Mouse (Mus musculus) pancreas, adult 10 weeks (tissue): ENCODE data around the gene Mcoln1. TPM values are rescaled to one million over a fixed set of nuclear protein-coding genes. Genes with fewer than 3 reads are reported as not detected.

ENCODE experiments used
- polyA plus RNA-seq: library from polyadenylated mRNA; stranded (reverse); fragments of 350-450 nt; fragmentation: Illumina TruSeq; extraction: RNeasy Lipid Tissue Mini Kit (QIAGEN cat#74804); gene quantifications from one replicate; pipeline ENCODE4 v1.2.3, GENCODE M21; 2015; ENCODE audit warnings: low read depth, low replicate concordance; ENCODE audit not compliant: insufficient read depth

Gene Mcoln1
- polyA plus RNA-seq = 19.2 TPM

DNA sequence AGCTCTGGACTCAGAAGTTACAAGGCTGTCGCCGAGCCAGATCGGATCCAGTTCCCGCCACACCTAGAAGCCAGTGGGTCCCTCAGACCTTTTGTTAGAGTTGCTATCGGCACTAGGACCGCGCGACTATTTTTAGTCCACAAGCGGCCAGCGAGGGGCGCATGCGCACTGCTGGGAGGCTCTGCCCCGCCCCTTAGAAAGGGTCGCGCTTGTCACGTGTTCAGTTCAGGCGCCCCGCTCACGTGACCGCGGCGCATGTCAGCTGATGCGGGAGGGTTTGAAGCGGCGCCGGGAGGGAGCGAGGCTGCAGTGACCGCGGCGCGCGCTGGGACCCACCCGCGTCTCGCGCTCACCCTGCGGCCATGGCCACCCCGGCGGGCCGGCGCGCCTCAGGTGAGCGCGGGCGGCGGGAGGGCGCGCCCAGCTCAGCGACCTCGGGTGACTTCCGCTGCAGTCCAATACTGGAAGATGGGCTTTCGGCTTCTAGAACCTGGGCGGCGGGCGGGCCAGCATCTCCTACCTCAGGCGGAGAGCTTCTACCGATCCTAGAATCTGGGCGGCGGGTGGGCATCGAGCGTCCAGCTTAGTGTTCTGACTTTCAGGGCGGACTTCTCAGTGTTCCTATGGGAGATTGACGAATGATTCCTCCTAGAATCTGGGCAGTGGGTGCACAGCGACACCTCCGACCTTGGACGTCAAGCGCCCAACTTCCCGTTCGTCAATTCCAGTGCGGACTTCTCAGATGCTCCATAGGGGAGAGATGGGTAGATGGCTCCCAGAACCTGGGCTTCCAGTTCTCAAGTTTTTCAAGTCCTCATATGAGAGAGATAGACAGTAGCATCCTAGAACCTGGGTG lies at the start of gene Mcoln1:
Gene Mcoln1, plus strand, starts transcription at position 223 of the 856 bp plus-strand sequence.

GRCm38 (mm10) chr8:3467006-3467885 lies 33.0 kb upstream of the Mcoln1 start, which contains the start of gene Pex11g:
Gene Pex11g, minus strand, starts transcription at chr8:3467680.

GRCm38 (mm10) chr8:3470562-3470961 lies 29.7 kb upstream of the Mcoln1 start, which contains the start of gene Tex45:
Gene Tex45, plus strand, starts transcription at chr8:3470862.

DNA sequence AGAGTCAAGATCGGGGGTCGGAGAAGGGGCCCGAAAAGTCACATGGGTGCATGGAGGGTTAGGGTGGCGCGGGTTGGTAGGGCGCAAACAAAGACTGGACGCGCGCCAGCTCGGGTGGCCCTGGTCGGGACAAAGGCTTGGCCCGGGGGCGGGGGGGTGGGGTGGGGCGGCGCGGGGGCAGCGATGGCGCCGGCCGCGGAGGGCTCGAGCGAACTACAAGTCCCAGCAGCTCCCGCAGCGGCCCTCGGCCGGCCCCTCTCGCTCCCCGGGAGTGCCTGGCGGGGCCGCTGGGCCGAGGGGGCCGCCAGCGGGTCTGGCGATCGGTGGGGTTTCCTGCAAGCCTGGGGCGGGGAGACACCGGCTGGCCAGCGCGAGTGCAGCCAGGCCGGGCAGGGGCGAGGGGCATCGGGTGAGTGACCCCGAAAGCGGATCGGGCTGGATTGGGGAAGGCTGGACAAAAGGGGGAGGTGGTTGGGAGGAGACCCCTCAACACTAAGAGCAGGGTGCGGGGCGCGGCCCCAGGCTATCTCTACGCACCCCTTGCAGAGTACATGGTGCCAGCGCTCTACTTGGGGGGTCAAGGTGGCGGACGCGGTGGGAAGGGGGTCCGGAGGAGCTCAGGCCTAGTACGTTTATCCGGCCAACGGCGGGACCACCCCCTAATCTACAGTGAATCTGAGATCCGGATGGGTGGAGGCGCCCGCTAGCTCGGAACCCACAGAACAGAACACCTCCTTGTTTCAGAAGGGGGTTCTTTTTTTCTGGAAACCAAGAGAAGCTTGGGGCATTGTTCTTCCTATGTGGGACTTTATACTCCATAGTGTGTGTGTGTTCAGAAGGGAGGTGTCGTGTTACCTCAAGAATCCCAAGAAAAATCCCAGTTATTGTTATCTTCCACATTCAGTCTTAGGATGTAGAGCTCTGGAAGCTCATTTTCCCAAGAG lies 7.1 kb upstream of the Mcoln1 start, which contains the start of gene Zfp358:
Gene Zfp358, plus strand, starts transcription at position 238 of the 944 bp plus-strand sequence.

GRCm38 (mm10) chr8:3515260-3515671 lies 15.0 kb downstream of the Mcoln1 start, which contains the start of gene Pnpla6:
Gene Pnpla6, plus strand, starts transcription at chr8:3515384.

Other genes with a start within 250 kb of the Mcoln1 start
- gene Insr, start 220.8 kb upstream of the Mcoln1 start, polyA plus RNA-seq = 8.9 TPM
- gene A430078G23Rik, start 147.0 kb upstream of the Mcoln1 start, polyA plus RNA-seq = not detected
- 7.0 TPM for gene Arhgef18, start 107.5 kb upstream of the Mcoln1 start, polyA plus RNA-seq
- gene Pex11g, start 32.8 kb upstream of the Mcoln1 start, polyA plus RNA-seq = 7.6 TPM
- not detected for gene Tex45, start 29.6 kb upstream of the Mcoln1 start, polyA plus RNA-seq
- gene Zfp358, start 7.3 kb upstream of the Mcoln1 start, polyA plus RNA-seq = 4.5 TPM
- gene Pnpla6, start 14.9 kb downstream of the Mcoln1 start, polyA plus RNA-seq = 17.7 TPM
- gene C330021F23Rik, start 67.5 kb downstream of the Mcoln1 start, polyA plus RNA-seq = not detected
- 25.9 TPM for gene Camsap3, start 86.8 kb downstream of the Mcoln1 start, polyA plus RNA-seq
- 8.2 TPM for gene Xab2, start 120.9 kb downstream of the Mcoln1 start, polyA plus RNA-seq
- 18.4 TPM for gene Pet100, start 121.1 kb downstream of the Mcoln1 start, polyA plus RNA-seq
- not detected for gene Pcp2, start 125.1 kb downstream of the Mcoln1 start, polyA plus RNA-seq
- gene Stxbp2, start 130.5 kb downstream of the Mcoln1 start, polyA plus RNA-seq = 86.7 TPM
- gene Retn, start 155.3 kb downstream of the Mcoln1 start, polyA plus RNA-seq = 15.3 TPM
- not detected for gene Mcemp1, start 165.3 kb downstream of the Mcoln1 start, polyA plus RNA-seq
- gene Fcor, start 171.9 kb downstream of the Mcoln1 start, polyA plus RNA-seq = 4.2 TPM
- 4.5 TPM for gene Trappc5, start 175.8 kb downstream of the Mcoln1 start, polyA plus RNA-seq
- not detected for gene Fcer2a, start 193.7 kb downstream of the Mcoln1 start, polyA plus RNA-seq
- gene Clec4g, start 220.2 kb downstream of the Mcoln1 start, polyA plus RNA-seq = not detected
- gene Cd209a, start 248.5 kb downstream of the Mcoln1 start, polyA plus RNA-seq = 1.0 TPM